In genomic region chr11:113931701-113932100, GRCm38 (mm10) we compare ENCODE assay signal across 13 mouse cellular contexts.
DNase-seq lines count a peak whose midpoint lies in the region.
"Had no signal": no experiment of that assay in that cellular context is flagged by ENCODE, and none has a peak within 500 bp of the region (broad histone marks: within the 10 kb centered on the region; RNA-seq: fewer than 3 reads in every experiment).

No protein-coding gene starts in this region.

- no peaks in the 10 kb centered on the region for H3K36me3 ChIP-seq in heart, embryonic 10.5 days
- no peaks in the 10 kb centered on the region for H3K36me3 ChIP-seq in limb, embryonic 10.5 days
- H3K36me3 ChIP-seq: G1E had no signal

- DNase-seq in heart, embryonic 10.5 days (ENCODE audit: low spot score): no peak
- DNase-seq in heart, adult 11 months: no peak
- DNase-seq in right cerebral cortex, postnatal 10 days (ENCODE audit: low spot score in 2 of 2): peak; percentile 56 to 61
- no peak for DNase-seq in right cerebral cortex, postnatal 4 days
- peak; percentile 43 for DNase-seq in limb, embryonic 10.5 days (ENCODE audit: low spot score)
- DNase-seq in cerebellum, postnatal 36 days: no peak
- no peak for DNase-seq in spleen, postnatal 10 days (ENCODE audit: low spot score in 2 of 2)
- DNase-seq: adrenal gland, postnatal 25 days; cerebellum, adult 11 months; kidney, postnatal 14 days had no signal

- peaks cover 28% of the 10 kb centered on the region for H3K4me1 ChIP-seq in heart, embryonic 10.5 days
- peaks cover 59% of the 10 kb centered on the region for H3K4me1 ChIP-seq in limb, embryonic 10.5 days

- H3K9me3 ChIP-seq in heart, embryonic 10.5 days: no peaks in the 10 kb centered on the region
- no peaks in the 10 kb centered on the region for H3K9me3 ChIP-seq in limb, embryonic 10.5 days (replicated peaks)

- WGBS in heart, embryonic 10.5 days: 74% methylated on average over 4 of the region's 4 CpGs
- 49% methylated on average over 4 of the region's 4 CpGs for WGBS in limb, embryonic 10.5 days

- no peaks in the 10 kb centered on the region for H3K27me3 ChIP-seq in heart, embryonic 10.5 days (ENCODE audit: insufficient read depth, poor library complexity, severe bottlenecking)
- no peaks in the 10 kb centered on the region for H3K27me3 ChIP-seq in limb, embryonic 10.5 days (ENCODE audit: low read depth, poor library complexity, severe bottlenecking)

- 0 out of 2 replicates have a peak overlapping the region, but pooled peaks have one; percentile 6 for H3K27ac ChIP-seq in heart, embryonic 10.5 days
- H3K27ac ChIP-seq in limb, embryonic 10.5 days: peak overlapping the region; percentile 59; the same call in 1 of the 2 replicates
- H3K27ac ChIP-seq: left cerebral cortex, adult 2 months; macrophage had no signal

- H3K4me3 ChIP-seq in heart, embryonic 10.5 days: no peak overlapping the region
- no peak overlapping the region for H3K4me3 ChIP-seq in limb, embryonic 10.5 days
- H3K4me3 ChIP-seq: left cerebral cortex, adult 2 months had no signal

Comparison
In these comparisons a context has a peak if more than half of its experiments do, and no peak if none do; other contexts are left out.
1. DNase-seq: peak in right cerebral cortex, postnatal 10 days (2 of 2) and limb, embryonic 10.5 days (single experiment); none in heart, embryonic 10.5 days (single experiment), heart, adult 11 months (single experiment), right cerebral cortex, postnatal 4 days (single experiment), cerebellum, postnatal 36 days (0 of 2) and spleen, postnatal 10 days (0 of 2).